In genomic region chr3:30987396-30988318, GRCm38 (mm10) we compare ENCODE assay signal across 14 mouse cellular contexts. TPM values are rescaled to one million over a fixed set of nuclear protein-coding genes. Genes with fewer than 3 reads are reported as not detected.
DNase-seq lines count a peak whose midpoint lies in the region; ATAC-seq and TF ChIP-seq lines count a peak whose summit lies in the region.
"Had no signal": no experiment of that assay in that cellular context is flagged by ENCODE, and none has a peak within 500 bp of the region (broad histone marks: within the 10 kb centered on the region; RNA-seq: fewer than 3 reads in every experiment).

No protein-coding gene starts in this region.

- peak; percentile 46 for DNase-seq in brain, adult 2 months (ENCODE audit: low read depth, low spot score)
- peak; percentile 48 to 57 for DNase-seq in heart, adult 9 months (ENCODE audit: low spot score in 2 of 2)
- no peak for DNase-seq in thymus, postnatal 14 days
- DNase-seq in hindbrain, embryonic 10.5 days (ENCODE audit: low spot score): no peak
- DNase-seq in gastrocnemius, adult 2 months: no peak
- DNase-seq: adrenal gland, adult 2 months; kidney, postnatal 10 days; retina, postnatal 1 day had no signal

- H3K4me2 ChIP-seq in intestine, embryonic 15.5 days (replicated peaks): no peak overlapping the region
- H3K4me2 ChIP-seq: embryonic facial prominence, embryonic 12.5 days; hindbrain, embryonic 13.5 days had no signal

- TF ChIP-seq POLR2A in small intestine, adult 2 months (IDR thresholded peaks at IDR 0.05; ENCODE audit: low read depth, low read length): no peak

- no peaks in the 10 kb centered on the region for H3K4me1 ChIP-seq in intestine, embryonic 15.5 days (replicated peaks)
- H3K4me1 ChIP-seq in small intestine, adult 2 months (ENCODE audit: control insufficient read depth, insufficient read depth, insufficient read length, low read length): peaks cover 6% of the 10 kb centered on the region; the same call in 1 of the 2 replicates
- no peaks in the 10 kb centered on the region for H3K4me1 ChIP-seq in hindbrain, embryonic 10.5 days (replicated peaks)
- H3K4me1 ChIP-seq: hindbrain, embryonic 13.5 days had no signal

- no peak for TF ChIP-seq CTCF in small intestine, adult 2 months (IDR thresholded peaks at IDR 0.05; ENCODE audit: extremely low read depth, insufficient read length, insufficient replicate concordance, low read depth, low read length)
- TF ChIP-seq CTCF in gastrocnemius, adult 2 months (IDR thresholded peaks at IDR 0.05): no peak

- ATAC-seq in intestine, embryonic 15.5 days: peak; percentile 91
- ATAC-seq: forebrain, embryonic 16.5 days; lung, postnatal 0 days had no signal

- no peaks in the 10 kb centered on the region for H3K27me3 ChIP-seq in intestine, embryonic 15.5 days (replicated peaks)
- no peaks in the 10 kb centered on the region for H3K27me3 ChIP-seq in small intestine, adult 2 months (ENCODE audit: control insufficient read depth, insufficient read depth, low read length)
- no peaks in the 10 kb centered on the region for H3K27me3 ChIP-seq in hindbrain, embryonic 10.5 days (ENCODE audit: insufficient read depth, poor library complexity, severe bottlenecking)
- H3K27me3 ChIP-seq: embryonic facial prominence, embryonic 12.5 days; hindbrain, embryonic 13.5 days had no signal

- no peak overlapping the region for H3K4me3 ChIP-seq in intestine, embryonic 15.5 days (replicated peaks)
- H3K4me3 ChIP-seq in small intestine, adult 2 months (ENCODE audit: low read depth, low read length): no peak overlapping the region
- H3K4me3 ChIP-seq in hindbrain, embryonic 10.5 days: no peak overlapping the region
- H3K4me3 ChIP-seq in gastrocnemius, adult 2 months: no peak overlapping the region
- H3K4me3 ChIP-seq: embryonic facial prominence, embryonic 12.5 days; hindbrain, embryonic 13.5 days had no signal

- no peaks in the 10 kb centered on the region for H3K36me3 ChIP-seq in intestine, embryonic 15.5 days
- no peaks in the 10 kb centered on the region for H3K36me3 ChIP-seq in small intestine, adult 2 months (ENCODE audit: control insufficient read depth, insufficient read depth, low read length)
- H3K36me3 ChIP-seq in hindbrain, embryonic 10.5 days: no peaks in the 10 kb centered on the region
- H3K36me3 ChIP-seq: embryonic facial prominence, embryonic 12.5 days; hindbrain, embryonic 13.5 days had no signal

- H3K27ac ChIP-seq in intestine, embryonic 15.5 days: no peak overlapping the region
- H3K27ac ChIP-seq in small intestine, adult 2 months (ENCODE audit: insufficient read depth, low read depth, low read length): peak overlapping the region; percentile 49; the same call in 1 of the 2 replicates
- H3K27ac ChIP-seq in hindbrain, embryonic 10.5 days: no peak overlapping the region
- H3K27ac ChIP-seq in gastrocnemius, adult 2 months: no peak overlapping the region
- H3K27ac ChIP-seq: embryonic facial prominence, embryonic 12.5 days; hindbrain, embryonic 13.5 days had no signal

- intact Hi-C loops in gastrocnemius, adult 2 months (cut with DNase I): no loop called here

- H3K9me3 ChIP-seq in intestine, embryonic 15.5 days: no peaks in the 10 kb centered on the region
- no peaks in the 10 kb centered on the region for H3K9me3 ChIP-seq in hindbrain, embryonic 10.5 days
- H3K9me3 ChIP-seq: embryonic facial prominence, embryonic 12.5 days; hindbrain, embryonic 13.5 days had no signal

- H3K9ac ChIP-seq in intestine, embryonic 15.5 days: no peak overlapping the region
- H3K9ac ChIP-seq: embryonic facial prominence, embryonic 12.5 days; hindbrain, embryonic 13.5 days had no signal

- 68% methylated on average over 9 of the region's 9 CpGs for WGBS in intestine, embryonic 15.5 days
- WGBS in small intestine, adult 2 months: 42% methylated on average over 9 of the region's 9 CpGs
- WGBS in hindbrain, embryonic 10.5 days: 90% methylated on average over 9 of the region's 9 CpGs

RNA-seq across cellular contexts. Expression of gene Prkci, which starts 7.9 kb away (rescaled TPM):
- 33.7 and 38.5 TPM in 2 replicates for polyA plus RNA-seq in intestine, embryonic 15.5 days (2015; fragmentation: Nextera tagmentation; extraction: Ambion mirVana)
- 4.9 and 7.0 TPM in 2 replicates for polyA plus RNA-seq in small intestine, adult 2 months (2012; rRNA removed)
- 23.9 and 36.4 TPM in 2 replicates for polyA plus RNA-seq in hindbrain, embryonic 10.5 days (2016; fragmentation: Nextera tagmentation; extraction: Ambion mirVana)
- 1 to 10 TPM; 4.3 to 6.3 TPM for total RNA-seq in gastrocnemius, adult 2 months (2021)

RNA-seq across cellular contexts. Expression of gene Phc3, which starts 18.4 kb away (rescaled TPM):
- polyA plus RNA-seq in intestine, embryonic 15.5 days (2015; fragmentation: Nextera tagmentation; extraction: Ambion mirVana): 5.5 and 6.9 TPM in 2 replicates
- 13.0 and 21.8 TPM in 2 replicates for polyA plus RNA-seq in small intestine, adult 2 months (2012; rRNA removed)
- polyA plus RNA-seq in hindbrain, embryonic 10.5 days (2016; fragmentation: Nextera tagmentation; extraction: Ambion mirVana): 4.1 and 5.0 TPM in 2 replicates
- 10 to 100 TPM; 12.7 to 13.9 TPM for total RNA-seq in gastrocnemius, adult 2 months (2021)

Comparison
In these comparisons a context has a peak if more than half of its experiments do, and no peak if none do; other contexts are left out.
1. DNase-seq: peak in brain, adult 2 months (single experiment) and heart, adult 9 months (2 of 2); none in thymus, postnatal 14 days (single experiment), hindbrain, embryonic 10.5 days (single experiment) and gastrocnemius, adult 2 months (single experiment).